Mouse (Mus musculus): Measurements from ENCODE around the gene Pard3.

DNA sequence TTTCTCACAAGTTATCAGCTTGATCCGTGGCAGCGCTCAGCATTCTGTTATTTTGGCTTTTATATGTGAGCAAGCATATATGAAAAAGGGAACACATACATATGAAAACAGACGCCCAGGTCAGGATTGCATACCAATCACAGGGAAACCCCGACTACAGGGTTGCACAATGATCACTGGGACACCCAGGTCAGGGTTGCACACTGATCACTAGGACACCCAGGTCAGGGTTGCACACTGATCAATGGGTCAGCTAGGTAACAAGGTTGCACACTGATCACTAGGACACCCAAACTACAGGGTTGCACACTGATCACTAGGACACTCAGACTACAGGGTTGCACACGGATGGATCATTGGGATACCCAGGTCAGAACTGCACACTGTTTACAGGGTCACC, 228.6 kb downstream of the Pard3 start:
- TF ChIP-seq CTCF (IDR thresholded peaks at IDR 0.05; ENCODE audit: insufficient read depth, low read length): no peak
- no peak for TF ChIP-seq POLR2A (IDR thresholded peaks at IDR 0.05; ENCODE audit: borderline replicate concordance, extremely low read depth, low read depth, low read length)

All from lung, adult 2 months (tissue).